Mouse (Mus musculus) testis, adult 2 months (tissue): ENCODE measurements around the gene Cotl1.

Source experiments
- CTCF ChIP-seq: fragments of 200-500 bp; IDR thresholded peaks from 2 replicates; pipeline ENCODE4 v1.5.1; 2012; ENCODE audit warnings: low read depth, mild to moderate bottlenecking, inconsistent platforms, low read length, moderate library complexity; ENCODE audit not compliant: control insufficient read depth, insufficient read depth, insufficient replicate concordance
- POLR2A ChIP-seq: fragments of 200-500 bp; IDR thresholded peaks from 2 replicates; pipeline ENCODE4 v1.6.1; 2012; ENCODE audit warnings: low read depth, mild to moderate bottlenecking, inconsistent platforms, low read length, moderate library complexity; ENCODE audit not compliant: control insufficient read depth

- TF ChIP-seq CTCF = peak; percentile 61; the same call in 1 of the 2 replicates
- TF ChIP-seq POLR2A = no peak
These were observed 3.1 kb upstream of the Cotl1 start for GRCm38 (mm10) chr8:119843444-119843843.
